Mouse (Mus musculus): ENCODE measurements around the gene Fxyd2. TPM values are rescaled to one million over a fixed set of nuclear protein-coding genes. Genes with fewer than 3 reads are reported as not detected.

Gene Fxyd2
- polyA plus RNA-seq, 1 experiment from 2014 or later = 1.2 TPM

DNA sequence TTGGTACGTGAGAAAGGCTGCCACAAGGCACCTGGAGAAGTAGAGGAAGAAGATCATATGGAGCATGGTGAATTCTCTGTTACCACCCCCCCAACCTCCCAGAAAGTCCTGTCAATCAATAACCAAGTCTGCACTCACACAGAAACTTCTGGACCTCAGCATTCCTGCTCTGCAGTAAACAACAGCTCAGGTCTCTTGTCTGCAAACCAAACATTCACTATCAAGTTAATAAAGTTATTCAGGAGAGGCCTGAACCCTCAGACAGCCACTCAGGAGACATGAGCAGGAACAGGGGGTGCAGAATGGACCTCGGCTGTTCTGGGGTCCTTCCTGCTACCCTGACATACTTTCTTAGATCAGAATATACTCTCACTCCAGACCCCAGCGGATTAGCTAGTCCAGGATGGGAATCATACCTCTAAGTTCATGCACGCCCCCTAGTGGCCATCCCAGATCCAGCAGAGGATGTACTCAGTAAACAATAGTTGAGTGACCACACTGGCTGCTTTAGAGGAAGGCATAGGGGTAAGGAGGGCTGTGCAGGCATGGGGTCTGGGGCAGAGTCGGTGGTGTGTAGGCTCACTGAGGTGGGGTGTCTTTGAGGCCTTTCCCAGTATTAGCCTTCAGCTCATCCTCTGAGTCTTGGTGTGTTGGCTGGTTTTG is 14.1 kb downstream of the Fxyd2 start:
- H3K9me3 ChIP-seq (ENCODE audit: control insufficient read depth) = no peaks in the 10 kb centered on the region
- H3K27ac ChIP-seq (ENCODE audit: low read depth, low read length) = no peak overlapping the region
- H3K27me3 ChIP-seq (replicated peaks; ENCODE audit: control insufficient read depth, insufficient read depth, low read length) = no peaks in the 10 kb centered on the region; the same call in 1 of the 2 replicates
- H3K9ac ChIP-seq (ENCODE audit: low read depth, low read length) = no peak overlapping the region
- H3K4me2 ChIP-seq (replicated peaks; ENCODE audit: low read depth) = no peak overlapping the region
- TF ChIP-seq CTCF (IDR thresholded peaks at IDR 0.05; ENCODE audit: low read depth) = peak; percentile 67
- 54% methylated on average over 5 of the region's 5 CpGs for WGBS
- no peaks in the 10 kb centered on the region for H3K36me3 ChIP-seq (ENCODE audit: control insufficient read depth, insufficient read depth)
- no peak overlapping the region for H3K4me3 ChIP-seq (ENCODE audit: low read depth, low read length)
- H3K4me1 ChIP-seq (replicated peaks; ENCODE audit: control insufficient read depth, insufficient read depth, low read length) = no peaks in the 10 kb centered on the region
- no peak for ATAC-seq

DNA sequence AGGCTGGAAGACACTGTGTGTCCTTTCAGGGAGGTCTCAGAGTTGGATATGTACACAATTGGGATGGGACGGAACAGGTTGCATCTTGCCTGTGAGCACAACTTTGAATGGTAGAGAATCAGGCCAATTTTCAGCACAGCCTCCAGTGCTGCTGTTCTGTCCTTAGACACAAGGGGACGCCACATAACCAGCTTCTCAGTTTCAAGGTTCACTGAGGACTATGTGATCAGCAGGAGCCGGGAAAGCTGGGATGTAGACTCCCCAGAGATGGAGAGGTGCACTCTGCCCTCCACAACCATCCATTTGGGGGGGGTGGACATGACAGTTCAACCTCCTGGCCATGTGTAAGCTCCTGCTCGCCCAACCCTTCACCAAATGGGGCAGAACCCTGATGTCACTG is 16.4 kb downstream of the Fxyd2 start:
- Histone ChIP-seq H3K27me3 (replicated peaks; ENCODE audit: control insufficient read depth, insufficient read depth, low read length) (no peaks in the 10 kb centered on the region), H3K27ac (ENCODE audit: low read depth, low read length) (no peak overlapping the region), H3K4me1 (replicated peaks; ENCODE audit: control insufficient read depth, insufficient read depth, low read length) (no peaks in the 10 kb centered on the region), H3K36me3 (ENCODE audit: control insufficient read depth, insufficient read depth) (no peaks in the 10 kb centered on the region), H3K4me2 (replicated peaks; ENCODE audit: low read depth) (no peak overlapping the region), H3K9me3 (ENCODE audit: control insufficient read depth) (no peaks in the 10 kb centered on the region), H3K9ac (ENCODE audit: low read depth, low read length) (no peak overlapping the region), H3K4me3 (ENCODE audit: low read depth, low read length) (no peak overlapping the region)
- peak; percentile 86 for TF ChIP-seq CTCF (IDR thresholded peaks at IDR 0.05; ENCODE audit: low read depth)
- 47% methylated on average over 4 of the region's 4 CpGs for WGBS
- ATAC-seq = no peak

GRCm38 (mm10) chr9:45417245-45417644 is 17.8 kb downstream of the Fxyd2 start:
- no peaks in the 10 kb centered on the region for H3K36me3 ChIP-seq (ENCODE audit: control insufficient read depth, insufficient read depth)
- H3K4me2 ChIP-seq (replicated peaks; ENCODE audit: low read depth) = peak overlapping the region; percentile 55
- no peak overlapping the region for H3K9ac ChIP-seq (ENCODE audit: low read depth, low read length)
- H3K4me1 ChIP-seq (replicated peaks; ENCODE audit: control insufficient read depth, insufficient read depth, low read length) = no peaks in the 10 kb centered on the region
- 10% methylated on average over 8 of the region's 8 CpGs for WGBS
- no peaks in the 10 kb centered on the region for H3K27me3 ChIP-seq (replicated peaks; ENCODE audit: control insufficient read depth, insufficient read depth, low read length)
- H3K4me3 ChIP-seq (ENCODE audit: low read depth, low read length) = no peak overlapping the region
- ATAC-seq = peak; percentile 60; the same call in 1 of the 2 replicates
- TF ChIP-seq CTCF (IDR thresholded peaks at IDR 0.05; ENCODE audit: low read depth) = peak; percentile 89
- H3K9me3 ChIP-seq (ENCODE audit: control insufficient read depth) = no peaks in the 10 kb centered on the region
- no peak overlapping the region for H3K27ac ChIP-seq (ENCODE audit: low read depth, low read length)

GRCm38 (mm10) chr9:45418252-45418651 is 18.8 kb downstream of the Fxyd2 start:
- 72% methylated on average over 8 of the region's 8 CpGs for WGBS
- TF ChIP-seq CTCF (IDR thresholded peaks at IDR 0.05; ENCODE audit: low read depth) = no peak

DNA sequence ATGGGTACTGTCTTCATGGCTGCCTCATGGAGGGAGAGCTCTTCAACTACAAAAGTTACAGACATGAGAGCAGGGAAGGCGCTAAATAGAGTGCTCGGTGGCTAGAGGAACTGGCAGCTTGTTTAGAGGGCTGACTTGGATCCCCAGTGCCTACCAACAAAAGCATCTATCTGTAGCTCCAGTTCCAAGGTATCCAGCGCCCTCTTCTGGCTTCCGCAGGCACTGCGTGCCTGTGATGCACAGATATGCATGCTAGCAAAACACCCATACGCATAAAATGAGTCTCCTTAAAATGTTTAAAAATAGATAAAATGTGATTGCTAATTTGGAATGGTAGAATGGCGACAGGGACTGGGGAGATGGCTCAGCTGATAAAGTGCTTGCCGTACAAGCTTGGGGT is 21.7 kb downstream of the Fxyd2 start:
- no peaks in the 10 kb centered on the region for H3K4me1 ChIP-seq (replicated peaks; ENCODE audit: control insufficient read depth, insufficient read depth, low read length)
- 69% methylated on average over 8 of the region's 8 CpGs for WGBS
- H3K4me2 ChIP-seq (replicated peaks; ENCODE audit: low read depth) = no peak overlapping the region
- H3K27me3 ChIP-seq (replicated peaks; ENCODE audit: control insufficient read depth, insufficient read depth, low read length) = no peaks in the 10 kb centered on the region
- no peaks in the 10 kb centered on the region for H3K9me3 ChIP-seq (ENCODE audit: control insufficient read depth)
- no peak overlapping the region for H3K4me3 ChIP-seq (ENCODE audit: low read depth, low read length)
- H3K9ac ChIP-seq (ENCODE audit: low read depth, low read length) = no peak overlapping the region
- H3K27ac ChIP-seq (ENCODE audit: low read depth, low read length) = no peak overlapping the region
- H3K36me3 ChIP-seq (ENCODE audit: control insufficient read depth, insufficient read depth) = no peaks in the 10 kb centered on the region
- peak; percentile 56 for TF ChIP-seq CTCF (IDR thresholded peaks at IDR 0.05; ENCODE audit: low read depth)
- ATAC-seq = no peak

More at GRCm38 (mm10) chr9:45418252-45418651, 18.8 kb downstream of the Fxyd2 start:
- Histone ChIP-seq H3K27ac (ENCODE audit: low read depth, low read length) (no peak overlapping the region), H3K4me2 (replicated peaks; ENCODE audit: low read depth) (no peak overlapping the region), H3K27me3 (replicated peaks; ENCODE audit: control insufficient read depth, insufficient read depth, low read length) (no peaks in the 10 kb centered on the region), H3K9ac (ENCODE audit: low read depth, low read length) (no peak overlapping the region), H3K9me3 (ENCODE audit: control insufficient read depth) (no peaks in the 10 kb centered on the region), H3K36me3 (ENCODE audit: control insufficient read depth, insufficient read depth) (no peaks in the 10 kb centered on the region), H3K4me3 (ENCODE audit: low read depth, low read length) (no peak overlapping the region), H3K4me1 (replicated peaks; ENCODE audit: control insufficient read depth, insufficient read depth, low read length) (no peaks in the 10 kb centered on the region)
- ATAC-seq = no peak

GRCm38 (mm10) chr9:45422761-45423298 is 23.4 kb downstream of the Fxyd2 start:
- no peak overlapping the region for H3K9ac ChIP-seq (ENCODE audit: low read depth, low read length)
- no peak overlapping the region for H3K4me3 ChIP-seq (ENCODE audit: low read depth, low read length)
- no peaks in the 10 kb centered on the region for H3K4me1 ChIP-seq (replicated peaks; ENCODE audit: control insufficient read depth, insufficient read depth, low read length)
- H3K27me3 ChIP-seq (replicated peaks; ENCODE audit: control insufficient read depth, insufficient read depth, low read length) = 0 out of 2 replicates have a peak, but pooled peaks cover 5% of the 10 kb centered on the region
- TF ChIP-seq CTCF (IDR thresholded peaks at IDR 0.05; ENCODE audit: low read depth) = no peak
- no peak overlapping the region for H3K27ac ChIP-seq (ENCODE audit: low read depth, low read length)
- ATAC-seq = no peak
- 80% methylated on average over 7 of the region's 7 CpGs for WGBS
- H3K36me3 ChIP-seq (ENCODE audit: control insufficient read depth, insufficient read depth) = no peaks in the 10 kb centered on the region
- no peaks in the 10 kb centered on the region for H3K9me3 ChIP-seq (ENCODE audit: control insufficient read depth)
- H3K4me2 ChIP-seq (replicated peaks; ENCODE audit: low read depth) = no peak overlapping the region

All from intestine, postnatal 0 days (tissue).